Mouse (Mus musculus) T-helper 2 cell (primary cell): ENCODE measurements around the gene Snd1.

Experiments
- in situ Hi-C: fragments of 300-600 bp; cut with MboI, MseI; formaldehyde crosslinking; loops from one replicate; pipeline ENCODE4 v1.15.1; 2025; ENCODE audit warnings: high pct_unique_total_duplicates

Gene Snd1

DNA sequence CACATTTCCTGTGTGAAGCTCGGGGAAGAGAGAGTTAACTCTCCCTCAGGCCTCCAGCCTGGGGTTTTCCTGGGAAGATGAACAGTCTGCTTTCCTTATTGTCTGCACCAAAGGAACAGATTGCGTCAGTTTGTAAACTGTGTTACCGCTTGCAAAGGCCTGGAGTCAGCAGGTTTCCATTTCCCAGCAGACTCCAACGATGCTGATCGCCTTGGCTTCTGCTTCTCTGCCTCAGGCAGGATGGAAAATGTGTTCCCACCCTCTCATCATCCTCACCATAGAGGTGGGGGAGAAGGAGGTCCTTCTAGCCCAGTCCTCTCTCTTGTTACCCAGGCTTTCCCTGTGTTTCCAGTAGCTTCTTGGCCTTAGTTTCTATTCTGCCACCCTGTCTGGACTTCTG is 389.7 kb downstream of the Snd1 start:
- in situ Hi-C loops: no loop called here

DNA sequence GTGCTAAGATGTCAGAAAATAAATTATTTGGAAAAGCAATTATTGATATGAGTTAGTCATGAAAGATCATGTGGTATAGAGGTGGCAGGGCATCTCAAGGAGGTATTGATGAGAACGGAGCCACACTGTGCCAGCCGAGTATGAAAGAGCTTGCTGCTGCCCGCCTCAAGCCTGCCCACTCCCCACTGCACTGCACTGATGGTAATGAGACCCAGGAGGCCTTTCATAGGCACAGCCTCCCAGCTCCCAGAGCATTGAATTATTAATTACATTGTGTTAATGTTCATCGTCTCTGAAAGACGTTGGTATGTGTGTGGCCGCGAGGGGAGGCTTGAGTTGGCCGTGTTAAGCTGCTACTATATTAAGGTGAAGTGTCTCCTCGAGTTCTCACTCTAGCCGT is 390.2 kb downstream of the Snd1 start:
- in situ Hi-C loops: no loop called here

DNA sequence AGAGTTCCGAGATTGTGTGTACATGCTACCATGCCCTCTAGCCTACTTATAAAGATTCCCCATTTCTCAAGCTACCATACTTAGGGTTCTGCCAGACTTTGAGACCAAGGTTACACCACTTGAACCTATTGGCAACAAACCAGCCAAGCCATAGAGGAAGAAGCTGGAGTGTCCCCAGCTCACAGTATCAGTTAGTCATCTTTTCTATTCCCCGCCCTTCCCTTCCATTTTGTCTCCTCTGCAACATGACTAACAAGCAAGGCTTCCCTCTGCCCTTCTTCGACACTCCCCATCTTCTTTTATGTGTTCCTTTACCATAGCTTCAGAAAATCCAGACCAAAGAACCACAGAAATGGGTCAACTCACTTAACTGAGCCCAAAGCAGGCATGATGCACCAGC is 391.3 kb downstream of the Snd1 start:
- in situ Hi-C loops: no loop called here

DNA sequence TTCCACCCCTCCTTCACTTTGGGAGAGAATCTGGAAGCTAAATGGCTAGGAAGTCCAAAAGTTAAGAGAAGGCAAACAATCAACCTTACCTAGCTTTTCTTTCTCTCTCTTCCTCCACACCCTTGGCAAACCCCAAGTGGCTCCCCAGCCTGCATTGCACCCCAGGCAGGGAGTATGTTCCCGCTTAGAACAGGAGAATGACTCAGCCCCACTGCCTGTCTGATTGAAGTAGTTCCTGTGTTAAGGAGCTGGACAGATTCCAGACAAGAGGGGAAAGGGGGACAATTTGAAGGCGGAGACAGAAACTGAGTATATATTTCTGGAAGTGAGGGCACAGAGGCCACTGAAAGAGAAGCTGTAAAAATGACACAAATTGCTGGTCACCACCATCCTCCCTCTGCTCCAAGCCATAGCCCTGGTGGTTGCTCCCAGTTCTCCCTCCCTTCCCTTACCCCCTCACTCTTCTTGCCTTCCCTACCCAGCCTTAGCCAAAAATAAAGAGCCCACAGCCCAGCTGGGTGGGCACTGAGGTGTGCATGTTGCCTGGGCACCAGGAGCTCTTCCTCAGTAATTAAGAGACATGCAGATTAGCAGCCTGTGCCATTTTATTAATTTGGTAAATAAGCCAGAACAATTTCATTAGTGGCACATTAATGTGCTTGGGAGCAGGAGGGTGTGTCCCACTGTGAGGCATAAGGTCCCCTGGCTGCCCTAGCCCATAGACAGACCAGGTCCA is 392.7 kb downstream of the Snd1 start:
- in situ Hi-C loops: no loop called here

DNA sequence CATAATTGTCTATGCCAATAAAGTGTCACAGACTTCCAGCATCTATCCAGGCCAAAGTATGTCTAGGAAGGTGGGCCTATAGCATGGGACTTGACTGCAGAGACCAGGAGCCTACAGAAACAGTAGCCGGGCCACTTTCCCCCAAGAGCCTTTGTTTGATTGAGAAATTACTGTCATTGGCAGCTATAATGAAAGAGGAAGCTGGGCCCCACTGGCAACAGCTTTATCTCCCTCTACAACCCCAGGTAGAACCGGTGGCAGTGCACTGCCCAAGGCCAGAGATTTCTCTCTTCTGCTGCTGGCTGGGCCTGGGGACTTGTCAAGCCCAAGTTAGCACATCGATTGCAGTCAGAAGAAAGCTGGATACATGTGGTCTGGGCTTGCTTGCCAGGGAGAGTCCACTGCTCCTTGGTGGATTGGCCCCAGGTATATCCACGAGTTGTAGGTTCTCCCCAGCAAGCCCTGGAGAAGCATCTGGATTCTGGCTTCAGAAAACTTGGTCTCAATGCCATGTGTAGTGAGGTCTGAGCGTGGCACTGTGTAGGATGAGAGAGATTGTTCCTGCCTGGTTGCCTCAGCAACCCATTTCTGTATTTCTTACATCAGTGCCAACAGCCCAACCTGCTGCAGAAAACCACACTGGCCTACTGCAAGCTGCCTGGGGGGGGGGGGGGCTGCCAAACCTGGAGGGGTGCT is 396.9 kb downstream of the Snd1 start:
- in situ Hi-C loops: no loop called here

DNA sequence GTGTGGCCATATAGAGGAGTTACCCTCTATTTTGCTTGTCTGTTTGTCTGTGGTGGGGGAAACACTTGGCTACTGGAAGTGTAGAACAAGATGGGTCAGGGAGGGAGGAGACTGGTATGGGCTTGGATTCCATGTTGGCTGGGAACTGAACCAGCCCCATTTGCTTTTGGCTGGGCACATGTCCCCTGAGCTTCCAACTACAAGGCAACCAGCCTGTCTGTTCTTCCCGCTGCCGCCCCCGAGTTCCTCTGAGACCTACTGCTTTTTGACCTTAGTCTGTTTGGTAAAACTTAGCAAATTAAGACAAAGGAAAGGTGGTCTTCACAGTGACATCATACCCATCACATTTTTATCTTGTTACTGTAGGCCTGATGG is 397.5 kb downstream of the Snd1 start:
- in situ Hi-C loops: no loop called here

DNA sequence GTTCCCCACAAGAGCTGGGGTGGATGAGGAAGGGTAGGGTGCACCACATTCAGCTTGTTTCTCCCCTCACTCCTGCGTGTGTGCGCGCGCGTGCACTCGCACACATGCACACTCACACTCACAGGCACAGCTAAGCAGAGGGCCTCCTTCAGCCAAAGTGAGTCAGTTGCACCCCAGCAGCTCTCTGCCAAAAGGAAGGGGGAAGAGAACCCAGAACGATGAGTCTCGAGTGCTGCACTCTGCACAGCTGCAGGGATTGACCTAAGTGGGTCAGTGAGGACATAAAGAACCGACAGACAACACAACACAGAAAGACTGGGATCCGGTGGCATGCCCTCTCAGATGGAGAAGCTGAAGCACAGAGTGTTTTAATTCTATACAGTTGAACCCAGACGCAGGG is 399.1 kb downstream of the Snd1 start:
- in situ Hi-C loops: no loop called here

DNA sequence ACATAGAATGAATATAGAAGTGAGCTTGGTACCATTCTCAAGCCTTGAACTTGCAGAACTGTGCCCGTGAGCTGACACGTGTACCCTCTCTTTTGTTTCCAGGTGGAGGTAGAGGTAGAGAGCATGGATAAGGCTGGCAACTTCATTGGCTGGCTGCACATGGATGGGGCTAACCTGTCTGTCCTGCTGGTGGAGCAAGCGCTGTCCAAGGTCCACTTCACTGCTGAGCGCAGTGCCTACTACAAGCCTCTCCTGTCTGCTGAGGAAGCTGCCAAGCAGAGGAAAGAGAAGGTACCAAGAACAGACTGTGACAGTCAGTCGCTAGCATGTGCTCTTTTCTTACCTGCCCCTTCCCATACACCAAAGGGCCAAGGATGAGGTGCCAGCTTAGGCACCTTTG is 399.8 kb downstream of the Snd1 start:
- in situ Hi-C loops: no loop called here

DNA sequence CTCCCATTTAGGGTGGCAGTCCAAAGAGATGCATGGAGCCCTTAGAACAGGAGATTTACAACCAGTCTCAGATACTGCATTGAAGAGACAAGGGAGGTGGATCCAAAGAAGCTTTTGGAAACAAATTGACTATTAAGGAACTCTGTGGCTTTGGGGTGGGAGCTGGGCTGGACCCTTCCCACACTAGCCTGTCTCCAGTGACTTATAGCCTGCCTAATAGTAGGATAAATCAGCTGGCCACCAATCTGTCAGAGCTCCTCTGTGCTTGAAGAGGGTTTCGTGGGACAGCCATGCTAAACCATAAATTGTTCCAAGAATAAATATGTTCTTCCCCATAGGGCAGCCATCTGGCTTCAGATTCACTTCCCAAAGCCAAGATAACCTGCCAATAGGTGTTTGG is 400.4 kb downstream of the Snd1 start:
- in situ Hi-C loops: no loop called here

DNA sequence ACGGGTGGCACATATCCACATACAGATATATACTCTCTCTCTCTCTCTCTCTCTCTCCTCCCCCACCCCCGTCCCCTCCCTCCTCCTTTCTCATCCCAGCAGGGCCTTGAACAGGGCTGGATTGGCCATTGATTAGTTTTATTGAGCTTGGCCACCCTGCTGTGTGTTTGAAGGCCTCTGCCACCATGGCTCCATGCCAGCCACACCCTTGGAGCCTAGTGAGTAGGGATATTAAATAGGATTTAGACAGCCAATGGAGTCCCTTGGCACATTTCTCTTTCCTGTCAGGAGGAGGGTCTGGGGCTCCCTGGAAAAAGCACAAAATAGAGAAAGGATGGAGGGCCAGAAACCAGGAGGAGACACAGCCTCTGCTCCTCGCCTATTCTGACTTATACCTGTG is 401.6 kb downstream of the Snd1 start:
- in situ Hi-C loops: no loop called here

DNA sequence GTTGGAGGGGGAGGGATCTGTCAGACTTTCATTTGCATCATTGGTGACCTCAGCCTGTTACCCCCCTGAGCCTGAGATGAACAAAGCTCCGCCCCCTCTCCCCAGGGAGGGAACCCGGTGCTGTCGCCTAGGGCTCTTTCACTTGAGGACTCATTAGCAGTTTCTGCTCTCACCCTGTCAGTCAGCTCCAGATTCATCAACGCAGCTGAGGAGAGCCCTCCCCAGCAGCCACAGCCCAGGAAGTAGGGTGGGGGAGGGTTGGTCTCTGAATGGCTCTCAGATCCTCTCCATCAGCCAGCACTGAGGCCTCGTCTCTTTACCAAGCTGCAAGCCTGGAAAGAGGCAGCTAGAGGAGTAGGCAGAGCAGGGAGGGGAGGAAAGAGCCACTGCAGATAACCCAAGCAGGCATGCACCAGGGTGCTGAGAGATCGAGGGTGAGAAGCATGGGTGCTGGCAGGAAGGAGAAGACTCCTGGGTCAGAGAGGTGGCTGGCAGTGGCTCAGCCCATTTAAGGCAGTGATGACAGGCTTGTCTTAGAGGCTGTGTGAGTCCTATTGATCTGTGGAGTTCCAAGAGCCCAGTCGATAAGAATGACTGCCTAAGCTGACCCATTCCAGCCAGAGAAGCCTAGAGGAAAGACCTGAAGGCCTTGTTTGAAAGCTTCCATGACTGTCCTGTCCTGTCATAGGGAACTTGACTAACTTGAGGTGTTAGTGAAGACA is 403.2 kb downstream of the Snd1 start:
- in situ Hi-C loops: no loop called here

DNA sequence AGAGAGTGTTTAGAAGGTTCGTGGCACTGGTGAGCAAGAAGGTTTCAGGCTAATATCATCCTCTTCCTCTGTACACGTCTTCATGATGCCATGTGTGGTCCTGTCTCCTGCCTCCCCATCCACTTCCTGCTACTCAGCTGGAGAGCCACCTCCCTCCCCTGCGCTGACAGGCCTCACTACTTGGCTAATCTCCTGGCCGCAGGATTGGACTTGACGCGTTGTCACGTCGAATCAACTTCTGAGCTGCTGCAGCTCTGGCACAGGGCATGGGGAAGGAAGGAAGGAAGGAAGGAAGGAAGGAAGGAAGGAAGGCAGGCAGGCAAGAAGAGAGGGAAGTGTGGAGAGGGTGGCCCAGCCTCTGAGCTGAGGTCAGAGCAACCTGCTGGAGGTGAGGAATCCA is 404.4 kb downstream of the Snd1 start:
- in situ Hi-C loops: no loop called here

DNA sequence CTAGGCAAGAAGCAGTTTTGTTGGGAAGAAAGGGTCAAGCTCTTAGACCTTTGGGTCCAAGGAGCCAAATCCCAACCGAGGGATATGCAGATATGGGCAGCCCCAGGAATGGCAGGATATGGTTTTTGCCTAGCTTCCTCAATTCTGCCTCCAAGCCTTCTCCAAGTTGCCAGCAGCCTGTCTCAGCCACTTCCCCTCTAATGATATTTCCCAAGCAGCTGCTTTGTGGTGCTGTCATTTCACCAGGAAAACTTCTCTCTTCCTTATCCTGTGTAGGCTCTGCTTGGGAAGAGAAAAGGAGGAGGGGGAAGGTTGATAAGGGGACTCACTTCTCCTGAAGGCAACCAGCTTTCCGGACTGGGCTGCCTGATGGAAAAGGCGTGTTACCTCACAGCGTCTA is 406.0 kb downstream of the Snd1 start:
- in situ Hi-C loops: no loop called here

DNA sequence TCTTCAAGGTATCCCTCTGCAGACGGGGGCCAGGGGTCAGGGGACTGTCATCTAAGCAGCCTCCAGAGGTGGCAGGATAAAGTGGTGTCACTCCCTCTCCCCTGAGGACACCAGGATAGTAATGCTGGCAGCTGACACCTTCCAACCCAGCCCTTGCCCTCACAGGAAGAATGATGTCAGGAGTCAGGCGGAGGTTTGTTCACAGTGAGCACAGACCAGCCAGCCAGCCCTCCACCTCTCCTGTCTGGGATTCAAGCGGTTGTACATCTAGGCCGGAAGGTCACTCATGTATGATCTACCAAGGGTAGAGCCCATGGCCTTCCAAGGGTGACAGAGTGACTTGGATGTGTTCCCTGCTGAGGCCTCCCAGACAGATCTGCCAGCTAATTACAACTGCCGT is 408.6 kb downstream of the Snd1 start:
- in situ Hi-C loops: no loop called here

DNA sequence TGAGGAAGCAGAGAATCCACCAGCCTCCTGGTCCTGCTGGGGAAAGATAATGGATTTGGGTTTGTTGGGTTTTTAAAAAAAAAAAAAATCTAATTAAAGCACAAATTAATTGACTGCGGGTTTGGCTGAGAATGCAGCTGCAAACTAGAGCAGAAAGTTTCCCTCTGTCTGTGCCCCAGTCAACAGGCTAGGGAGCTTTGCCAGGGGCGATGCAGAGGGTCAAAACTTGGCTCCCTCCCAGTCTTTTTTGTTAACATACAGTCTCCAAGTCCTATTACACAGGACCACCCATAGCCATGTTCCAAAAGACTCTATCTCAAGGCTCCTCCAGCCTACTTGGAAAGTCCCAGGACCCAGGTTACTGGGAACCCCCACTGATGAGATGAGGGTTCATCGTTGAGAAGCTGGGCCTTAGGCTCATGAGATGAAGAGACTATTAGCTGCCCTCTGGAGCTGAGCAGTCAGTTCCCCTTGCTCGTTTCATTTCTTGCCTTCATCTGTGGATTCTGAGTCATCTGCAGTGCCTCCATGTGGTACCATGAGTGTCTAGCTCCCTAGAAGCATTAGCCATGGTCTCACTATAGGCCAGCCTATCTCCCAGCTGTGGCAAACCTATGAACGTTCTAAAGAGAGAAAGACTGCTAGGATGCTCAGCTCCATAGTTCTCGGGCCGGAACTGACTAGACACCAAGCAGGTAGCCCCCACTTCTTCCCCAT is 411.9 kb downstream of the Snd1 start:
- in situ Hi-C loops: no loop called here

DNA sequence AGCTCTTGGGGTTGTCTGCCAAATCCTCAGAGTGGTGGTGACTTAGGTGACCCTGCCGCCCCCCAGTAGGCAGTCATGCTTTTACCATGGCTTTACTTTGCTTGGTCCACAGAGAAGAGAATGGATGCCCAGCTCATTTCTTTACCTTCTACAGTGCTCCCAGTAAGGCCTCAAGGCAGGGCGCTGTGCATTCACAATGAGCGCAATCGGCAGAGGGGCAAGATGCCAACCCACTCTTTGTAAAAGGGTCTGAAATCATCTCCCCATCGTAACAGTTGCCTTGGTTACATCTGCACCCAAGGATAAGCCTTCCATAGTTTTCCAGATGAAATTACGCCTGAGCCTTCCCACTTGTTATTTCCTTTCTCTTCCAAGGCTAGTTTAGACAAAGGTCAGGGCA is 415.5 kb downstream of the Snd1 start:
- in situ Hi-C loops: no loop called here

DNA sequence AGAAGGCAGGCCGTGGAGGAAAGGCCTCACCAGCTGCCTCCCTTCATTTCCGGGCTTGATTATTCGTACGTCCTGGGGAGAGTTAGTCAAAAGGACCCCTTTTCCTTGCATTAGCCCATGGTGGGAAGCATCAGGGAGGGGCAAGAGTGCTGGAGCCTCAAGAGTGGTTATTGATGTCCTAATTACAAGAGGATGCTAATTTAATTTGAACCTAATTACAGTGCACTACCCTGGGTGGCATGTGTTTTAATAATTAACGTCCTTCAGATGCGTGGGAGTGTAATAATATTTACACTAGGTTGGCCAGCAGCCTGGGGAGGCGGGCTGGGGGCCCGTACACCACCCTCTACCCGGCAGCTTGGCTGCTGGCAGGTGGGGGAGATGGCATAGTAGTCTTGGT is 416.5 kb downstream of the Snd1 start:
- in situ Hi-C loops: no loop called here

DNA sequence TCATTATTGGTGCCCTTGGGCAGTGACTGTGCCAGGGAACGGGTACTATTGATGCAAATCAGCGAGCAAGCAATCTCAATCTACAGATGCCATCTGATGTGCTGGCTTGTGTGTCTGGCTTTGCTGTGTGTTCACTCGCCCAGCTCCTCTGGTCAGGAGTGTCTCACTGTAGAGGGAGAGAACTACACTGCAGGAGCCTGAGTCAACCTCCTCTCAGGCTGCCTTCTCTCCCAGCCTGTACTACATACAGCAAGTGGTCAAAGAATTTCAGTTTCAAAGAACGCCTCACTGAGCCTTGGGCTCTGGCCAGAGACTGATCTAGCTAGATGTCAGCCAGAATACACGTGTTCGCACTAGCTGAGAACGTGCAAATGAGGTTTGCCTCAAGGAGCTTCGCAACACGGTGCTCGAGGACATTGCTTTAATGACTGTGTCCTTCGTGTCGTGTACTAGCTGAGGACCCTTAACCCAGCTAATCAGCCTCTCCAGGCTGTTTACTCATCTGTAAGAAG is 420.1 kb downstream of the Snd1 start:
- in situ Hi-C loops: no loop called here

DNA sequence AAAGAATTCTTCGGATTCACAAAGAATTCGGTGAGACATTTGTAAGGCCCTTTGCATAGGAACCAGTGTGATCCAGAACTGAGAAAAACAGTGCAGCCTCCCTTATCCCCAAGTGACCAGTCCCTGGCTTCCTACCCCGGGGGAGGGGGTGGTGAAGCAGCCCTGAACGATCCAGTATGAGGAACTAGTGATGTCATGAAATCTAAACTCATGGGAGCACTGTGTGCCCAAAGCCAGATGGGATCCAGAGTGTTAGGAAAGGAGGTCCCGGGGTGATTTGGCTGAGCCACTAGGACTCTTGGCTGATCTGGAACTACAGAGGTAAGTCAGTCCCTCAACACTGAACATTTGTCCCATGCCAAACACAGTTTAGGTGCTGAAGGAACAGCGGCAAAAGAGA is 420.8 kb downstream of the Snd1 start:
- in situ Hi-C loops: no loop called here

DNA sequence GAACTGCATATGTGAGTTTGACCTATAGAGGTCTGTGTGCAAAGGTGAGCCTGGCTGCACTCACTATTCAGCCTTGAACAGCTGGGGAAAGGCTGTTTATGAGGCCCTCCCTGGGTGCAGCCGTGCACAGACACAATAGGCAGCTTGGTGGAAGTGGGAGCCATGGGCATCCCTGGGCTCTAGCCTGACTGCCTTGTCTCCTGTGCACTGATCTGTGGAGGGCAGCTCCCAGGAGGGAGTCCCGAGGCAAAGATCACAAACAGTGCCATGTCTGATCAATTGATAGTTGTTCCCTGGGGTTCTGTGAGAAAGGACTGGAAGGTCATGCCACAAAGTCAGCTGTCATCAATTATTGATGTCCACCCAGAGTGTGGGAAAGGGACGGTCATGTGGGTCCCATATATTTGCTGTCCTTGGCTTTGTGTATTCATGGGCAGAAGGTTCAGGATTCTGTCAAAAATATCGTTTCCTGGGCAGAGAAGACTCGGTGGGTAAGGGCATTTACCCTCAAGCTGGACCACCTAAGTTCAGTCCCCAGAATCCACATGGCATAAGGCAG is 421.9 kb downstream of the Snd1 start:
- in situ Hi-C loops: no loop called here

DNA sequence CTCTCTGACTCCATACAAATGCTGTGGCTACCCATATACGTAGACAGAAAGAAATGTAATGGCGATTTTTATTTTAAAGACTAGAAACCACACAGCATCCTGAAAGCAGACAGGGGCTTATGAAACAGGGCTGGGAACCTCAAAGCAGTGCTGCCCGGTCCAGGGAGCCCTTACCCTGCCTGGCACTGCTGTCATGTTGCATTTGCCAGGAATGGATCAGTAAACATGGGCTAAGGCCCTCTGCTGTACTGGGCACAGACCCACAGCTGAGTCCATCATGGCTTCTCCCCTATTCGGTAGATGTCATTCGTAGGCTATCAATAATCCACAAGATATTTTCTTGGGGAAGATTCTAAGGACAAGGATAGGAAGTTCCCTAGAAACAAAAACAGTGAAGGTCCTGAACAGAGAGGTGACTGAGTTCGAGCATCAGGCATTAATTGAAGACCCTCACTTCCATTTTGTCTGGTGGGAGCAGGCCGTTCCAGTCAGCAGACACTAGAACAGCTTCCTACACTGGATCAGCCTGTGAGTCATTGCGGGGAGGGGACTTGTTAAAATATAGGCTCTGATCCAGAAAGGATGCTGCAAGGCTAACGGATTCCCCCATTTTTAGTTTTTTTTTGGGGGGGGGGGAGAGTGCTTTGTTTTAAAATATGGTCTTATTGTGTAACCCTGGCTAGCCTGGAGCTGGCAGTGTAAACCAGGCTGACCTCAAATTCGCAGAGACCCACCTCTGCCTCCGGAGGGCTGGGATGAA is 422.6 kb downstream of the Snd1 start:
- in situ Hi-C loops: no loop called here
